Mouse (Mus musculus) T-helper 17 cell (primary cell): ENCODE data around the gene Tut7.
"Not testable (repeated sequence)": the region's sequence is repeated elsewhere in the genome, so short reads cannot be mapped to it uniquely, and the experiment has no call there.

ENCODE experiments used
- in situ Hi-C, 2 experiments: fragments of 300-600 bp; cut with MboI, MseI; formaldehyde crosslinking; loops; 1 replicate in 1 of 2; 2 replicates in 1 of 2; pipeline ENCODE4 v1.15.1; 2025; ENCODE audit warnings: high pct_unique_total_duplicates in 2 of 2

The Tut7 gene

DNA sequence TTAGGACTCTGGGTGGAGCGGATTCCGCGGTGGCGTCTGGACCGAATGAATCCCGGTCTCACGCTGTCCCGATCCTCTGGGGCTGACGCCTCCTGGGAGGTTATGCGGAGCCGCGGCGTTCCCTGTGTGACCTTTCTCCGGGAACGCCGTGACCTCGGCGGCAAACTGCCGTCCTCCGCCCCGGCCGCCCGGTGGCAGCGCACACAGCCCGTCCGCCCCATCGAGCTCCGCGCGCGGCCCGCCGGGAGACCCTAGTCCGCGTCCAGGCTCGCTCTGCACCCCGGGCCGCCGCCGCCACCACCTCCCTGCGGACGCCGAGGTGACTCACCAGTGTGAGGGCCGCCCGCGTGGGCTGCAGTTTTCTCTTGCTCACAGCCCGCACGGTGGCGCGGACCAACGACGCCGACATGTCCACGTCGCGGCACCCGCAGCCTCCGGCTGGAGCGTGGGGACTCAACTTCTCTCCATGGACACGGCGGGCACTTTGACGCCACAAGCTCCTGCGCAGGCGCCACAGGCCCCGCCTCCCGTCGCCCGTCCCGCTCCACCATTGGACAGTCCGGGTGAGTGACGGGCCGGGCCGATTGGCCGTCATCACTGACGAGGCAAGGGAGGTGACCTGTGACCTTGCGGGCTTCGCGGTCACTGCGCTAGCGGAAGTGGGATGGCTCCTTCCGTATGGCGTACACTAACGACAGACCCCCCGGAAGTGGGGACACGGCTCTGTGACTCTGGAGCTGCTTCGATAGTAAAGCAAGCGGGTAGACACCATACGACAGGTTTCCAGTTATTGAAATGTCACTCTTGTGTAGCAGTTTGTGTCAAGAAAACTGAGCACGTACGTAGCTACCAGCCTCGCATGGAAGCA lies 53.4 kb downstream of the Tut7 start, which contains the start of gene Isca1:
Gene Isca1 (minus strand): TSS at position 515 of the 868 bp plus-strand sequence.
- in situ Hi-C loops: loop anchor here in 1 of 2 experiments (25.0 kb wide), 1 partner anchor 1382 kb away; the partner anchor contains the start of gene 2210016F16Rik

DNA sequence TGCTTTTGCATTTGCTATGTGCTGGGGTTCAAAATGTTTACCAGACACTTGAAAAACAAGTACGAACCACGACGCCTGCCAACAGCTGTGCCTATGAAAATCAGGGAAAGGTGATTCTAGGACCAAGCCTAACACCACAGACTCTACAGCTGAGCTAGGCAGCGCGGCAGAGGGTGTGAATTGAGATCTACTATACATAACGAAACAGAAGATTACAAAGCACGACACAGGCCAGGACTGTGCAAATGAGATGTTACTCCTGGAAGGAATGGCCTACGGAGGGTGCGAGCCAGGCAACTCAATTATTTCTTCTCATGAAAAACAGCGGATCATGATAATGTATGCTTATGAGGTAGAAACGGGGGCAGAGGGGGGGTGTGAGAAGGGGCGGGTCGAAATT lies 54.4 kb downstream of the Tut7 start:
- in situ Hi-C loops: loop anchor here in 1 of 2 experiments (25.0 kb wide), 1 partner anchor 1381 kb away; the partner anchor contains the start of gene 2210016F16Rik

DNA sequence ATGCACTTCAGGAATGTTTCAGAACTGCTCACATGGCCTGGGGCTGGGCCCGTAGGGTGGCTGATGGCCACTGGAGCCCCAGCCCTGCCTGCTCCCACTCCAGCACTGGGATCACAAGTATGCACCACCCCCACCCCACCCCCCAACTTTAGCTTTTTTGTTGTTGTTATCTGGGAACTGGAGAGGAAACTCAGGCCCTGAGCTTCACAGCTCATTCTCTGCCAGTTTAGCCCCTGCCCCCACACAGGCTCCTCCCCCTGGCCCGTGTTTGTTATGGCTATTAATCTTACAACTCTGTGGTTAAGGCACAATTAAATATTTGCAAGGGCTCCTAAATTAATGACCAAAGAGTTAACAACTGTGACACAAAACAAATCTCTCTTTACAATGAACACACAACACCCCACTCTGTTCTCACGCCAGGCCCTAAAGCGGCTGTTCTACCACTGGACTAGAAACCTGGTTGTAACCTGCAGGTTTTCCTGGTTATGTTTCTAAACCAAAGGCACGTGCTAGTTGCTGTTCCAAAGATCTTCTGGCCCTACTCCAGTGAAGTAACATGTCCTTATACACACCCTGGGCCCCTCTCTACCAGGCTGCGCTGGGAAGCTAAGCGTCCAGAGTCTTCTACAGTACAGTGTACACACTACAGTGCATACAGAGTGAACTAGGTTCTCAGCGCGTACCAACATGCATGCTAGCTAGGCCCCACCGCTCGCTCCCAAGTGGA lies 56.0 kb downstream of the Tut7 start:
- in situ Hi-C loops: loop anchor here in 1 of 2 experiments (25.0 kb wide), 1 partner anchor 1380 kb away; the partner anchor contains the start of gene 2210016F16Rik

DNA sequence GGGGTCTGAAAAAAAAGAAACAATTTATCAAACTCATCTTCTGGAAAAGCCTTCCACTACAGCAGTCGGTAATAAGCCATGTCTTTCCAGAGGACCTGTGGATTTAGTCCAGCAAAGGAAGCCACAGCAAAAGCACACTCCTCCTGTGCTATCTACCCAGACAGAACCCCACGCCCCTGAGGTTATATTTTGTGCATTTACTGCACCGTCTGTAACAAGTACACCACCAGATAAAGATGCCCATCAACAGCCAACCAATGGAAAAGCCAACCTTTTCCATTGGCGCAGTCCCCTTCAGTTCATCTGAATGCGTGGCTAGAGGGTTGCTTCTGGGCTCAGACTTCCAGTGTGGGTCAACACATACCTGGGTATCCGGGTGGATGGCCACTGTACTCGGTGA lies 60.2 kb downstream of the Tut7 start:
- in situ Hi-C loops: loop anchor here in 1 of 2 experiments (25.0 kb wide), 1 partner anchor 1375 kb away; the partner anchor contains the start of gene 2210016F16Rik

DNA sequence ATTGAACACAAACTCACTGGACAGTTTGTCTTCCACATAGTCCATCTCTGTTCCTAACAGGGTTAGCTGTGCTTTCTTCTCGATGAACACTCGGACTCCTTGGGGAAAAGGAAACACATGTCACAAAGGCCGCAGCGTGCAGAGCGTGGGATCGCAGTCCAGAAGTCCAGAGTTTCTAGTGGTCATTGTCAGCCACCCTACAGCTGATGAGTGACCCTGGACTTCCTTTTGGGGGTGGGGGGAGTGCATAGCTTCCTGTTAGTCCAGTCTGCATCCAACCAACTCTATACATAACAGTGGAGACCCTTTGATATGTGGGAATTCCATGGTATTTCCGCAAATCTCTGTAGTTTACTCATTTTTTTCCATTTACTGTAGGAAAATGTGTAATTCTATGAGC lies 66.0 kb downstream of the Tut7 start:
- in situ Hi-C loops: loop anchor here in 1 of 2 experiments (10.0 to 25.0 kb wide), 2 partner anchors 708 to 1370 kb away; partner anchors contain the start of gene 2210016F16Rik

GRCm38 (mm10) chr13:59750310-59750709 lies 72.6 kb downstream of the Tut7 start:
- in situ Hi-C loops: loop anchor here in 1 of 2 experiments (10.0 to 25.0 kb wide), 2 partner anchors 714 to 1363 kb away; partner anchors contain the start of gene 2210016F16Rik

DNA sequence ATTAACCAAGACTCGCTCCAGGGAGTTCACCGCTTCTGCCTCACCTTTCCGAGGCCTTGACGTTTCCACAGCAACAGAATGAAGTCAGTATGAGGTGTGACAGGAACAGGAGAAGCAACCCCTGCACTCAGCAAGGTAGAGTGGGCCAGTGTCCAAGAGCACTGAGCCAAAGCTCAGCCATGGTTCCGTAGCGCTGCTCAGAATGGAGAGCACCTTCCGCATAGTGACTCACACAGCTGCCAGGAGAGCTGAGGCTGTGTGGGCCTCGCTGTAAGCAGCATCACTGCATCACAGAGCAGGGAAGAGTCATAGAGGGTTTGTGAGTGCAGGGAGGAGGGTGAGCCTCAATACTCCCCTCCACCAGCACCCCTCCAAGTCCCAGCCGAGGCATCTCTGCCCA lies 76.2 kb downstream of the Tut7 start, which contains the start of gene 1700014D04Rik:
Gene 1700014D04Rik (minus strand): TSS at position 42 of the 400 bp plus-strand sequence.
- in situ Hi-C loops: no loop called here

DNA sequence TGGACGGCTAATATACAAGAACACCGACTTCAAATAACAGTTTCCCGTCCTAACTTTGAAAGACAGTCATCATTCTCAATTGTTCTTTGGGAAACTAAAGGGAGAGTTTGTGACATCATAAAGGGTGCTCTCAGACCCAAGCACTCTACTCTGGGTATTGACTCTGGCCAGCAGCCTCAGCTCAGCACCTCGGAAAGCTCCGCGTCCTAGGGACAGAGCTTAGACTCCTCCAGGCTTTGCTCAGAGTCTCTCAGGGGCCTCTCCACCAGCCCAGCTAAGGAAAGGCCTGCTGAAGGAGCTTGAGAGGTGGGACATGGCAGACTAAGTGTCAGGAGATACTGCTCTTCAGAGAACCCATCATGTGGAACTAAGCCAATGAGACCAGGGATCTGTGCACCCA lies 76.8 kb downstream of the Tut7 start:
- in situ Hi-C loops: no loop called here

DNA sequence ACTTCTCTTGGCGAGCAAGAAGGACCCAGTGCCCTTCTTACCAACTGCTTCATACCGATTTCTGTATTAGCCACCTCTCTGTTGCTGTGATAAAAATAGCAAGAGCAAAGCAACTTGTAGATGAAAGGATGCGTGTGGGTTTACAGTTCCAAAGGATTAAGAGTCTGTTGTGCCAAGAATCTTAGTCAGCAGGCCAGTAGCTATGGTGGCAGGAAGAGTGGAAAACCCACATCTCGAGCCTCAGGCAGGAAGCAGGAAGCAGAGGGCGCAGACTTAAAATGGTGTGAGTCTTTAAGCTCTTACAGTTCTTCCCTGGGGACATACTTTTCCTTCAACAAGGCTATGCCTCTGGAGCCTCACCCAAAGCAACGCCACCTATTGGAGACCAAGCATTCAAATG lies 77.5 kb downstream of the Tut7 start:
- in situ Hi-C loops: no loop called here

GRCm38 (mm10) chr13:59741697-59742096 lies 81.2 kb downstream of the Tut7 start:
- in situ Hi-C loops: no loop called here

GRCm38 (mm10) chr13:59741096-59741495 lies 81.9 kb downstream of the Tut7 start:
- in situ Hi-C loops: no loop called here

GRCm38 (mm10) chr13:59739397-59739796 lies 83.5 kb downstream of the Tut7 start:
- in situ Hi-C loops: no loop called here

- in situ Hi-C loops: no loop called here
Observed at GRCm38 (mm10) chr13:59738455-59738854, 84.5 kb downstream of the Tut7 start.

- in situ Hi-C loops: no loop called here
Observed at GRCm38 (mm10) chr13:59735190-59735589, 87.8 kb downstream of the Tut7 start.

GRCm38 (mm10) chr13:59734347-59734746 lies 88.6 kb downstream of the Tut7 start:
- in situ Hi-C loops: loop anchor here in 1 of 2 experiments (5.0 kb wide), 1 partner anchor 1092 kb away; no protein-coding TSS in a partner anchor

DNA sequence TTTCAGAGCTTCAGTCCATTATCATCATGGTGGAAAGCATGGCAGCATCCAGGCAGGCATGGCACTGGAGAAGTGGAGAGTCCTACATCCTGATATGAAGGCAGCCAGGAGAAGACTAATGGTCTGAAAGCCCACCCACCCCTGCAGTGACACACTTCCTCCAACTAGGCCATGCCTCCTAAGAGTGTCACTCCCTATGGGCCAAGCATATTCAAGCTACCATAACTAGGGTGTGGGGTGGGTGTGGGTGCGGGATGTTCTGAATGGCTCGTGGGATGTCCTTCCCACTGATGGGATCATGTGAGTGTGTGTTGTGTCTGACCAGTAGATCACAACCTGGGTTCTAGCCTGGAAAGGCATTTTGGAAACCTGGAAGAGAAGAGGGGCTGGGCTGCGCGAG lies 89.0 kb downstream of the Tut7 start:
- in situ Hi-C loops: loop anchor here in 1 of 2 experiments (5.0 kb wide), 1 partner anchor 1092 kb away; no protein-coding TSS in a partner anchor

DNA sequence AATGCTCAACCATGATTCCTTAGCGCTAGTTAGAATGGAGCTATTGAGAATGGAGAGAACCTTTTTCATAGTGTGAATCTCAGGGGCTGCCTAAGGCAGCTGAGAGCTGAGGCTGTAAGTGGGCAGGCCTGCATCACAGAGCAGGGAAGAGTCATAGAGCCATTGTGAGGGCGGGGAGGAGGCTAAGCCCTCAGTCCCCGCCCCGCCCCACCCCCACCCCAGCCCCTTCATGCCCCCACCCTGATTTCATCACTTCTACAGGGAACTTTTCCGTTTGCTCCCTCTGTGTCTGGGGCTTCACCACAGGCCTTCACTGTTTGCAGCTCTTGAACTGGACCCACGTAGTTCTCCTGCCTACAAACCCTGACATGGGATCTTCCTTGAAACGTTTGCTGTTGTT lies 91.3 kb downstream of the Tut7 start, which contains the start of gene Spata31d1d:
Gene Spata31d1d (minus strand): TSS at position 101 of the 400 bp plus-strand sequence.
- in situ Hi-C loops: loop anchor here in 1 of 2 experiments (5.0 kb wide), 1 partner anchor 1089 kb away; no protein-coding TSS in a partner anchor

- in situ Hi-C loops: loop anchor here in 1 of 2 experiments (5.0 kb wide), 1 partner anchor 86 kb away; no protein-coding TSS in a partner anchor
Observed at GRCm38 (mm10) chr13:59728378-59729093, 94.4 kb downstream of the Tut7 start.

DNA sequence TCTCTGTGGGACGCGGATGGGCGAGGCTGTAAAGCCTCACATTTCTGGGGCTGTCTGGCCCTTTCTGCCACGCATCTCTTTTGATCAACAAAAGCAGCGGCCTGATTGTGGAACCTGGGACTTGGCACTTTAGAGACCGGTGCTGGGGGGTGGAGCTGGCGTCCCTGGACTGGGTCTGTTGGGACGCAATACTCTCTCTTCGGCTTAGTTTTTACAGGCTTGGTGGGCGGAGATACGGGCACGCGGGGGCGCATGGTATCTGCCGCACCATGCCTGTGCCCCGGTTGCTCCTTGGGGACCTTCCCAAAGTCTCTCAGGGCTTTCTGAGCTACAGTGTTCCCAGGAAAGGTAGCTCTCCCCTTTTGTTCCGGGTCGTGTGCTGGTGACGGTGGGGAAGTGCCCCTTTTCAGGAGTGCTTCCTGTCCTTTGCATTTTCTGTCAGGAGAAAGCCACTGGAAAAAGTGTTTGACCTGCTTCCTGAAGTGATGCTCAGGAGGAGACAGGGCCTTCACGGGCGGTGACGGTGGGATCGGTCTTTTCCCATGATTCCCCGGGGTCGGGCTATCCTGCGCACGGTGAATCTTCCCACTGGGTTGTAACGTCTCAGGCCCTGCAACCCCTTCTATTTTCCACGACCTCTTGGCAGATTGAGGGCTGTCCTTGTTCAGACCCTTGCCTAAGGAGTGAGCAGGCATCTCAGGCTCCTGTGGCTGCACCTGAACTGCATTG lies 96.6 kb downstream of the Tut7 start:
- in situ Hi-C loops: loop anchor here in 1 of 2 experiments (5.0 kb wide), 1 partner anchor 84 kb away; no protein-coding TSS in a partner anchor

DNA sequence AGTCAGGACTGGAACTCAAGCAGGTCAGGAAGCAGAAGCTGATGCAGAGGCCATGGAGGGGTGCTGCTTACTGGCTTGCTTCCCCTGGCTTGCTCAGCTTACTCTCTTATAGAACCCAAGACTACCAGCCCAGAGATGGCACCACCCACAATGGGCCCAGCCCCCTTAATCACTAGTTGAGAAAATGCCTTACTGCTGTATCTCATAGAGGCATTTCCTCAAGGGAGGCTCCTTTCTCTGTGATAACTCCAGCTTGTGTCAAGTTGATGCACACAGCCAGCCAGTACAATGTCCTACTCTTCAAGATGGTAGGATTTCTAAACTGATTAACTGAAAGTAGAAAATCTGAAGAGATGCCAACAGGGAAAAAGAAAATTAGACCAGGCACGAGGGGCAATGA lies 100.9 kb downstream of the Tut7 start:
- in situ Hi-C loops: not testable (repeated sequence)
